Mouse (Mus musculus) naive thymus-derived CD4-positive, alpha-beta T cell, adult 2 months (primary cell): ENCODE measurements at regions not wholly inside any gene's neighbourhood (a gene's known extent, or its start where the extent isn't known, plus 50 kb on each side); places are given as distances from the start of the nearest gene placed in this dataset.

ENCODE experiments used
- DNase-seq: peaks from one replicate; pipeline ENCODE4 v3.0.0-alpha.2; 2011; ENCODE audit warnings: low read depth

- no peak for DNase-seq
Observed at GRCm38 (mm10) chr3:137795754-137796315, 68.5 kb upstream of the H2afz start.

- no peak for DNase-seq
Observed at GRCm38 (mm10) chr3:137798769-137799168, 65.5 kb upstream of the H2afz start.

GRCm38 (mm10) chr3:137801402-137802020 is 62.8 kb upstream of the H2afz start:
- no peak for DNase-seq

GRCm38 (mm10) chr3:137807423-137807822 is 56.9 kb upstream of the H2afz start:
- DNase-seq, result no peak

GRCm38 (mm10) chr3:137807913-137808684 is 56.2 kb upstream of the H2afz start:
- DNase-seq, result no peak

GRCm38 (mm10) chr3:137810123-137810522 is 54.2 kb upstream of the H2afz start:
- DNase-seq, result no peak
